18 mouse cellular contexts compared by ENCODE assay signal in the genomic region with DNA sequence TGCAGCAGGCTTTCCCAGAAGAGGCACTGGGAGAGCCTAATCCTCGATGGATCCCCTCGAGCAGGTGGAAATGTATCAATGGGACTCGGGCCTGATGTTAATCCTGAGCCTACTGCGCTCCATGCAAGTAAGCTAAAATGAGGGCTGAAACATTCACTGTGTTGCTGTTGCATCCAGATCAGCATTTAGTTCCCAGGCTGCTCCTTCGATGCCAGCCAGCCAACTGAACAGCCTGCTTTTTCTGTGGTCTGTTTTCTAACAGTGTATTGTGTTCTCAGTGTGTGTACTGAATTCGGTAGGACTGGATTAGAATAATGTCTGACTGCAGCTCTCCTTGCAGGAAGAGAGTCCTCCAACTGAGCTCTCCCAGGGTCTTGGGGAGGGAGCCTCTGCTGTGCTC. TPM values are rescaled to one million over a fixed set of nuclear protein-coding genes. Genes with fewer than 3 reads are reported as not detected.
DNase-seq lines count a peak whose midpoint lies in the region; ATAC-seq lines count a peak whose summit lies in the region.
"Had no signal": no experiment of that assay in that cellular context is flagged by ENCODE, and none has a peak within 500 bp of the region (broad histone marks: within the 10 kb centered on the region; RNA-seq: fewer than 3 reads in every experiment).

No protein-coding gene starts in this region.

- DNase-seq in forebrain, embryonic 11.5 days (ENCODE audit: low spot score), result no peak
- peak; percentile 32 for DNase-seq in layer of hippocampus, adult 11-12 months (ENCODE audit: low spot score)
- no peak for DNase-seq in layer of hippocampus, adult 9-10 months (ENCODE audit: low spot score)
- DNase-seq in brain, adult 2 months (ENCODE audit: low read depth, low spot score), result peak; percentile 45
- peak; percentile 41 to 56 for DNase-seq in layer of hippocampus, postnatal 36 days
- DNase-seq in cerebellum, postnatal 14 days, result no peak
- no peak for DNase-seq in B cell, adult 2 months
- DNase-seq: adrenal gland, postnatal 10 days; cerebellum, adult 8-10 months; gastrocnemius, adult 2 months; kidney, adult 2 months; lung, postnatal 4 days; thymus, postnatal 25 days had no signal

- H3K9ac ChIP-seq in forebrain, embryonic 16.5 days (replicated peaks; ENCODE audit: low read depth, low read length), result peak overlapping the region; percentile 22; the same call in 1 of the 2 replicates
- H3K9ac ChIP-seq in forebrain, embryonic 11.5 days (ENCODE audit: low read length), result no peak overlapping the region; the same call in 1 of the 2 replicates
- H3K9ac ChIP-seq: embryonic facial prominence, embryonic 15.5 days; midbrain, embryonic 12.5 days had no signal

- H3K27me3 ChIP-seq in forebrain, embryonic 16.5 days (replicated peaks; ENCODE audit: control insufficient read depth, insufficient read depth, low read length), result no peaks in the 10 kb centered on the region
- no peaks in the 10 kb centered on the region for H3K27me3 ChIP-seq in forebrain, embryonic 11.5 days (ENCODE audit: control insufficient read depth, insufficient read depth, low read length)
- H3K27me3 ChIP-seq: embryonic facial prominence, embryonic 15.5 days; midbrain, embryonic 12.5 days had no signal

- H3K4me3 ChIP-seq in forebrain, embryonic 16.5 days (replicated peaks; ENCODE audit: low read length), result no peak overlapping the region
- no peak overlapping the region for H3K4me3 ChIP-seq in forebrain, embryonic 11.5 days (ENCODE audit: low read depth, low read length)
- H3K4me3 ChIP-seq: embryonic facial prominence, embryonic 15.5 days; gastrocnemius, adult 2 months; heart, embryonic 10.5 days; midbrain, embryonic 12.5 days had no signal

- H3K36me3 ChIP-seq in forebrain, embryonic 16.5 days (ENCODE audit: control insufficient read depth, insufficient read depth), result no peaks in the 10 kb centered on the region
- H3K36me3 ChIP-seq in forebrain, embryonic 11.5 days (ENCODE audit: control insufficient read depth, insufficient read depth, low read length), result no peaks in the 10 kb centered on the region
- H3K36me3 ChIP-seq: embryonic facial prominence, embryonic 15.5 days; heart, embryonic 10.5 days; midbrain, embryonic 12.5 days had no signal

- ATAC-seq in forebrain, embryonic 16.5 days, result peak; percentile 45
- ATAC-seq in forebrain, embryonic 11.5 days (replicated peaks; ENCODE audit: low FRiP score), result no peak

- H3K4me1 ChIP-seq in forebrain, embryonic 16.5 days (replicated peaks; ENCODE audit: control insufficient read depth, insufficient read depth, low read length), result peaks cover 7% of the 10 kb centered on the region; the same call in 1 of the 2 replicates
- no peaks in the 10 kb centered on the region for H3K4me1 ChIP-seq in forebrain, embryonic 11.5 days (replicated peaks; ENCODE audit: control insufficient read depth, insufficient read depth, low read length)
- H3K4me1 ChIP-seq: embryonic facial prominence, embryonic 15.5 days; heart, embryonic 10.5 days had no signal

- WGBS in forebrain, embryonic 16.5 days, result 18% methylated on average over 6 of the region's 6 CpGs
- WGBS in forebrain, embryonic 11.5 days, result 23% methylated on average over 6 of the region's 6 CpGs

- no peak overlapping the region for H3K27ac ChIP-seq in forebrain, embryonic 16.5 days (ENCODE audit: low read length)
- H3K27ac ChIP-seq in forebrain, embryonic 11.5 days (ENCODE audit: low read depth, low read length), result no peak overlapping the region
- H3K27ac ChIP-seq: embryonic facial prominence, embryonic 15.5 days; gastrocnemius, adult 2 months; heart, embryonic 10.5 days; kidney, postnatal 0 days; midbrain, embryonic 12.5 days had no signal

- no peaks in the 10 kb centered on the region for H3K9me3 ChIP-seq in forebrain, embryonic 16.5 days (ENCODE audit: control insufficient read depth, low read length)
- no peaks in the 10 kb centered on the region for H3K9me3 ChIP-seq in forebrain, embryonic 11.5 days (ENCODE audit: control insufficient read depth, low read length)
- H3K9me3 ChIP-seq: embryonic facial prominence, embryonic 15.5 days; heart, embryonic 10.5 days; midbrain, embryonic 12.5 days had no signal

- H3K4me2 ChIP-seq in forebrain, embryonic 16.5 days (ENCODE audit: low read length), result no peak overlapping the region
- H3K4me2 ChIP-seq in forebrain, embryonic 11.5 days (ENCODE audit: low read depth, low read length, severe bottlenecking), result no peak overlapping the region
- H3K4me2 ChIP-seq: embryonic facial prominence, embryonic 15.5 days; midbrain, embryonic 12.5 days had no signal

RNA-seq across cellular contexts. Expression of a gene that starts 46.6 kb away (rescaled TPM):
- polyA plus RNA-seq in forebrain, embryonic 16.5 days (2015; fragmentation: Nextera tagmentation; extraction: Ambion mirVana), result 80.7 and 91.3 TPM in 2 replicates
- polyA plus RNA-seq in forebrain, embryonic 11.5 days (2014; fragmentation: Nextera tagmentation; extraction: Ambion mirVana), result 180 and 186 TPM in 2 replicates
- 10 to 100 TPM; 34.6 to 45.8 TPM for total RNA-seq in layer of hippocampus, postnatal 36 days (2021)

Comparison
In these comparisons a context has a peak if more than half of its experiments do, and no peak if none do; other contexts are left out.
1. DNase-seq: peak in layer of hippocampus, adult 11-12 months (single experiment), brain, adult 2 months (single experiment) and layer of hippocampus, postnatal 36 days (2 of 2); none in forebrain, embryonic 11.5 days (single experiment), layer of hippocampus, adult 9-10 months (single experiment), cerebellum, postnatal 14 days (0 of 2) and B cell, adult 2 months (0 of 2).